Mouse (Mus musculus) intestine, postnatal 0 days (tissue): ENCODE data around the gene Cblc. TPM values are rescaled to one million over a fixed set of nuclear protein-coding genes. Genes with fewer than 3 reads are reported as not detected.

Experiments used
- ATAC-seq: fragments of 200-750 bp; cut with Nextera tagmentation; 2 replicates; pipeline ENCODE4 v1.8.0; 2017; ENCODE audit warnings: mild to moderate bottlenecking, moderate TSS enrichment, moderate library complexity
- H3K27ac ChIP-seq: fragments of 300-500 bp; sonication (generic); 2 replicates; pipeline ENCODE4 v1.5.1; 2014; ENCODE audit warnings: mild to moderate bottlenecking, low read depth, low read length, moderate library complexity
- H3K27me3 ChIP-seq: fragments of 300-500 bp; sonication (generic); replicated peaks from 2 replicates; pipeline ENCODE4 v1.6.1; 2014; ENCODE audit warnings: low read length, mixed read lengths; ENCODE audit not compliant: control insufficient read depth, insufficient read depth
- H3K36me3 ChIP-seq: fragments of 300-500 bp; sonication (generic); 2 replicates; pipeline ENCODE4 v1.6.1; 2014; ENCODE audit warnings: mild to moderate bottlenecking, moderate library complexity; ENCODE audit not compliant: control insufficient read depth, insufficient read depth
- H3K4me1 ChIP-seq: fragments of 300-500 bp; sonication (generic); replicated peaks from 2 replicates; pipeline ENCODE4 v1.6.1; 2014; ENCODE audit warnings: antibody characterized with exemption, low read length, mixed read lengths; ENCODE audit not compliant: control insufficient read depth, insufficient read depth
- H3K4me2 ChIP-seq: fragments of 300-500 bp; sonication (generic); replicated peaks from 2 replicates; pipeline ENCODE4 v1.6.1; 2014; ENCODE audit warnings: low read depth, mild to moderate bottlenecking, moderate library complexity
- H3K4me3 ChIP-seq: fragments of 300-500 bp; sonication (generic); 2 replicates; pipeline ENCODE4 v1.5.1; 2014; ENCODE audit warnings: low read depth, low read length
- H3K9ac ChIP-seq: fragments of 300-500 bp; sonication (generic); 2 replicates; pipeline ENCODE4 v1.6.1; 2014; ENCODE audit warnings: mild to moderate bottlenecking, low read depth, low read length
- H3K9me3 ChIP-seq: fragments of 300-500 bp; sonication (generic); 2 replicates; pipeline ENCODE4 v1.6.1; 2016; ENCODE audit warnings: mixed run types; ENCODE audit not compliant: control insufficient read depth
- CTCF ChIP-seq: sonication (generic); IDR thresholded peaks from 2 replicates; pipeline ENCODE4 v1.5.1; 2016; ENCODE audit warnings: low read depth, mild to moderate bottlenecking, control low read depth, antibody characterized with exemption, moderate library complexity
- WGBS: fragments of 180-500 bp; shearing (Covaris S2); extraction: QIAGEN DNeasy Blood & Tissue Kit; methylation state at CpG from one replicate; pipeline ENCODE4 v1.1.7; 2014; 5-methylcytosine and 5-hydroxymethylcytosine counted together
- polyA plus RNA-seq: library from polyadenylated mRNA; unstranded; fragments of >200 nt; fragmentation: Nextera tagmentation; extraction: Ambion mirVana; gene quantifications from 2 replicates; pipeline ENCODE4 v1.2.1, GENCODE M21; 2015

Gene Cblc
- polyA plus RNA-seq, 1 experiment from 2014 or later: 54.8 TPM

DNA sequence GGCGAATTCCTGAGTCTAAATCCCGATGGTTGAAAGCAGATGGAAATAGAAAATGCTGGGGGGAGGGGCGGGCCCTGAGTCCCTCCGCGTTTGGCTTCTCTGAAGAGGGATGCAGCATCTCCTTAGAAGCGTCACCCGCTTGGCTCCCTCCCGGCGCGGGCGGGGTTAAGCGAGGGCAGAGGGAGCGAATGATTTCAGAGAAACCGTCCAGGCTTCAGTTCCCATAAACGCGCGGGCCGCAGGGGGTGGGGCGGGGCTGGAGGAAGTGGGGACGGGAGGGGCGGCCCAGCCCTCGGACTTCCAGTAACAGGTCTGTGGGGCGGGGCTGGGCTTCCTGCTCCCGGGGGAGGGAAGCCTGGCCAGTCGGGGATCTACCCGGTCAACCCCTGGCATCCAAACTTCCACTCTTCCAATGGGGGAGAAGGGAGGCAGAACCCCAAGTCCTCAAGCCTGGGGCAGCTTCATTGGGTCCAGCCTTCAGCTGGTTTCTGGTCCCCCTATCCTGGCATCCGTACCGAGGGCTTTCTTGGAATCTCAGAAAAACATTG lies 19.7 kb upstream of the Cblc start:
- Histone ChIP-seq H3K27ac (peak overlapping the region; percentile 83), H3K9me3 (no peaks in the 10 kb centered on the region), H3K36me3 (peaks cover 21% of the 10 kb centered on the region; the same call in 1 of the 2 replicates), H3K27me3 (no peaks in the 10 kb centered on the region), H3K4me2 (peak overlapping the region; percentile 56), H3K9ac (peak overlapping the region; percentile 23), H3K4me1 (peaks cover 3% of the 10 kb centered on the region; the same call in 1 of the 2 replicates), H3K4me3 (peak overlapping the region; percentile 33)
- ATAC-seq: peak; percentile 54
- TF ChIP-seq CTCF: no peak
- 1% methylated on average over 28 of the region's 28 CpGs for WGBS

DNA sequence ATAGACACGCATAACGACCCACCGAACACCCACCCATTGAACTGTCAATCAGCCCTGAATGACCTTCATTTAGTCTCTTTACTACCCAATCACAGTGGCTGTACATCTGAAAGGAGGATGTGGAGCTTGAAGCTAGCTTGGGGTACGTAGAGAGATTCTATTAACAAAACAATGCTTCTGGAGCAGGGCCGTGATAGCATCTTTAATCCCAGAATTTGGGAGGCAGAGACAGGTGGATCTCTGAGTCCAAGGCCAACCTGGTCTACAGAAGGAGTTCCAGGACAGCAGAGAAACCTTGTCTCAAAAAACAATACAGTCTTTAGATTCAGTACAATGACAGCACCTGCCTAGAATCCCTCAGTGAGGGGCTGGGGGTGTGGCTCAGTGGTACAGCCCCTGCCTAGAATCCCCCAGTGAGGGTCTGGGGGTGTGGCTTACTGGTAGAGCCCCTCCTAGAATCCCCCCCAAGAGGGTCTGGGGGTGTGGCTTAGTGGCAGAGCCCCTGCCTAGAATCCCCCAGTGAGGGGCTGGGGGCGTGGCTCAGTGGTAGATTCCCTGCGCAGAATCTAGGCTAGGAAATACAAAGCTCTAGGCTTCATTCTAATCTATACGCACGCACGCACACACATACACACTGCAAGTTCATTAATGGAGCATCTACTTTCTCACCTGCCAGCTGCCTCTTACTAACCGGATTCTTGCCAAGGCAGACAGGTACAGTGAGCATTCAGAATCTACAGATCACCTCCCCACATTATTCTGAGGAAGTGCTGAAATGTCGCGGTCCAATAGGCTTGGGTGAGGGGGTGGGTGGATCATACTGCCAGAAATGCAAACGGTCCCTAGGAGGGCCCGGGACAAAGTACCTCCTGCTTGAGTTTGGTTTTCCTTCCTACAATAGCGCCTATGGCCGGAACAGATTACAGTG lies 19.0 kb upstream of the Cblc start:
- H3K4me1 ChIP-seq: peaks cover 3% of the 10 kb centered on the region; the same call in 1 of the 2 replicates
- peak overlapping the region; percentile 56 for H3K4me2 ChIP-seq
- peak overlapping the region; percentile 33 for H3K4me3 ChIP-seq
- H3K36me3 ChIP-seq: peaks cover 22% of the 10 kb centered on the region; the same call in 1 of the 2 replicates
- peak overlapping the region; percentile 23 for H3K9ac ChIP-seq
- no peak for TF ChIP-seq CTCF
- H3K27ac ChIP-seq: peak overlapping the region; percentile 83
- H3K9me3 ChIP-seq: no peaks in the 10 kb centered on the region
- 42% methylated on average over 17 of the region's 17 CpGs for WGBS
- no peak for ATAC-seq
- no peaks in the 10 kb centered on the region for H3K27me3 ChIP-seq

DNA sequence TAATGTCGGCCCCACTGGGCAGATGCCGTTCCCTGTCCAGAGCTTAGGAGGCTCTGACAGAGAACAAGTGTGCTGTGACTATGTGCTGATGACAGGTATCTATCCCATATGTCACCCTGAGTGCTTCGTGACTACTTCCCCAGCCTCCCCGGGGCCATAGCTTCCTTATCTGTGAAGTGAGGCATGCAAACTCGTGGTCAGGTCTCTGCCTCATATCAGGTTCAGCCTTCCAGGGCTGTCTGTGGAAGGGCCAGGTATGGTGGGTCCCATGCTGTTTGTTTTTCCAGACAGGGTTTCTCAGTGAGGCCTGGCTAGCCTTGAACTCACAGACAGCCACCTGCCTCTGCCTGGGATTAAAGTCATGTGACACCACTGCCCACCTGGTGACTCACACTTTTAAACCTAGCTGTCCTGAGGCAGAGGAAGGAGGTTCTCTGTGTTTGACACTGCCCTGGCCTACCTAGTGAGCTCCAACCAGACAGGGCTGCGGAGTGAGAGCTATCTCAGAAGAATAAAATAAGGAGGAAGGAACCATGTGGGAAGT lies 17.0 kb upstream of the Cblc start:
- no peaks in the 10 kb centered on the region for H3K27me3 ChIP-seq
- ATAC-seq: no peak
- peaks cover 39% of the 10 kb centered on the region for H3K36me3 ChIP-seq
- no peaks in the 10 kb centered on the region for H3K9me3 ChIP-seq
- no peak overlapping the region for H3K4me2 ChIP-seq
- 71% methylated on average over 6 of the region's 6 CpGs for WGBS
- no peak overlapping the region for H3K9ac ChIP-seq
- no peak overlapping the region for H3K4me3 ChIP-seq
- no peak overlapping the region for H3K27ac ChIP-seq
- H3K4me1 ChIP-seq: peaks cover 3% of the 10 kb centered on the region; the same call in 1 of the 2 replicates
- TF ChIP-seq CTCF: no peak

DNA sequence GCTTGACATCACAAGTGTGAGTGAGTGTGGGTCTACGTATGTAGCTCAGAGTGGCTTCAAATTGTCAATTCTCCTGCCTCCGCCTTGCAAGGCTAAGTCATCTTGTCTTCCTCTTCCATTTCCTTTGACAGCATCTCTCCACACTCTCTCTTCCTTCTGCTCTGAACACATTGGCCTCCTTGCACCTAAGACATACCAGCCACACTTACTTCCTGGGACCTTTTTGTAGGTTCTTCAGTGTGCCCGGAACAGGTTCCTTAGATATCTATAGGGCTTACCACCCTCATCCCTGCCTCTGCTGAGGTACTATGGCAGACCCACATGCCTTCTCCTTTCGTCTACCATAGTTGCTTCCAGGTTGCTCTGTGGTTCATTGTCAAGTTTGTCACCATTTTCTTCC lies 16.6 kb upstream of the Cblc start:
- Histone ChIP-seq H3K4me3 (no peak overlapping the region), H3K9ac (no peak overlapping the region), H3K27ac (no peak overlapping the region), H3K4me2 (no peak overlapping the region), H3K9me3 (no peaks in the 10 kb centered on the region), H3K36me3 (peaks cover 43% of the 10 kb centered on the region), H3K27me3 (no peaks in the 10 kb centered on the region), H3K4me1 (peaks cover 3% of the 10 kb centered on the region; the same call in 1 of the 2 replicates)
- ATAC-seq: no peak
- 90% methylated on average over 4 of the region's 4 CpGs for WGBS
- TF ChIP-seq CTCF: no peak

DNA sequence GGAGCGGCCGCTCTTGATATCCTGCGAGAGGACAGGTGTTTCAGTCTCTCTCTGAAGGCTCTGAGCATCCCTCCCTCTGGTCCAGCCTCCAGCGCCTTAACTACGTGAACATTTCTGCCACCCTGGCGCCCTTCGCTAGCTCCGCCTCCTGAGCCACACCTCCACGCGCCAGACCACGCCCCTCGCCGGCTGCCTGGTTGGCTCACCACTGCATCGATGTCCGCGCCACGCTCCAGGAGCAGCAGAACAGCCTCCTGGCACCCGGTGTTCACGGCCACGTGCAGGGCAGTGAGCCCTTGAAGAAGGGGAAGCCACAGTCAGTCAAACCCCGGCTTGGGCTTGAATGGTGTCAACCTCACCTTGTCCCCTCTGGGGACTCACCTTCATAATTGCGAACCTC lies 14.5 kb upstream of the Cblc start:
- H3K4me3 ChIP-seq: no peak overlapping the region
- 24% methylated on average over 22 of the region's 22 CpGs for WGBS
- ATAC-seq: peak; percentile 29; the same call in 1 of the 2 replicates
- H3K4me1 ChIP-seq: no peaks in the 10 kb centered on the region
- TF ChIP-seq CTCF: no peak
- H3K9ac ChIP-seq: no peak overlapping the region
- H3K27me3 ChIP-seq: no peaks in the 10 kb centered on the region
- H3K36me3 ChIP-seq: peaks cover 44% of the 10 kb centered on the region
- no peaks in the 10 kb centered on the region for H3K9me3 ChIP-seq
- no peak overlapping the region for H3K4me2 ChIP-seq
- H3K27ac ChIP-seq: no peak overlapping the region

- no peak for ATAC-seq
- Histone ChIP-seq H3K27me3 (no peaks in the 10 kb centered on the region), H3K4me3 (no peak overlapping the region), H3K4me2 (no peak overlapping the region), H3K4me1 (no peaks in the 10 kb centered on the region), H3K9me3 (0 out of 2 replicates have a peak, but pooled peaks cover 3% of the 10 kb centered on the region), H3K27ac (no peak overlapping the region), H3K36me3 (peaks cover 36% of the 10 kb centered on the region), H3K9ac (no peak overlapping the region)
- WGBS: 53% methylated on average over 27 of the region's 27 CpGs
- TF ChIP-seq CTCF: no peak
Measured at GRCm38 (mm10) chr7:19809369-19809768, 12.8 kb upstream of the Cblc start.
